Mouse (Mus musculus) adrenal gland, postnatal 0 days (tissue): ENCODE measurements around the gene Alk. TPM values are rescaled to one million over a fixed set of nuclear protein-coding genes. Genes with fewer than 3 reads are reported as not detected.

Source experiments
- polyA plus RNA-seq: library from polyadenylated mRNA; unstranded; fragments of >200 nt; fragmentation: Nextera tagmentation; extraction: Ambion mirVana; gene quantifications from 2 replicates; pipeline ENCODE4 v1.2.1, GENCODE M21; 2015

Gene Alk
- 0.54 and 3.3 TPM in 2 replicates for polyA plus RNA-seq

GRCm38 (mm10) chr17:72604610-72604980 lies at the start of gene Alk:
TSS of gene Alk (minus strand) at chr17:72604627.

Other genes starting within 250 kb of the Alk start
- gene Ypel5, start 231.8 kb upstream of the Alk start, polyA plus RNA-seq, result 93.0 and 125 TPM in 2 replicates